Mouse (Mus musculus) adrenal gland, adult 8-10 months (tissue): ENCODE measurements at regions not wholly inside any gene's neighbourhood (a gene's known extent, or its start where the extent isn't known, plus 50 kb on each side); places are given as distances from the start of the nearest gene placed in this dataset.
"Not testable (repeated sequence)": the region's sequence is repeated elsewhere in the genome, so short reads cannot be mapped to it uniquely, and the experiment has no call there.

Experiments used
- DNase-seq: peaks from one replicate; pipeline ENCODE4 v3.0.0; 2022

GRCm38 (mm10) chr1:81637357-81637756 is 560.6 kb downstream of the Nyap2 start:
- DNase-seq: no peak

- no peak for DNase-seq
These were observed 576.4 kb downstream of the Nyap2 start for GRCm38 (mm10) chr1:81652990-81653717.

DNA sequence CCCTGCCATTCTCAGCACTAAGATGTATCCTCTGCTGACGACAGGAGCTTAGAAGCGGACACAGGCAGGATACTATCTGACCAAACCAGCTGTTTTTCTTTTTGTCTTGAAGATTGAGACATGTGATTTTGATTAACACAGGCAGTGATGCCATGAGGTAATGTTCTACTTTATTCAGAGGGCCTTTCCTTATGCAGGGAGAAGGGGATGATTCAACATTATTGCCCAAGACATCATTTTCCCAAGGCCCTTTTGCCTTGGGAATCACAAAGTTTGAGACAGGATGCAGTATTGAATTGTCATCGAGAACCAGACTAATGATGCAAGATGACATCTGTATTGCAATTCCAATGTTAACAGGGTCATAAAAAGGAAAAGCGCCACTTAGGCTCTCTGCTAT is 571.7 kb upstream of the Gm9747 start:
- DNase-seq: no peak

DNA sequence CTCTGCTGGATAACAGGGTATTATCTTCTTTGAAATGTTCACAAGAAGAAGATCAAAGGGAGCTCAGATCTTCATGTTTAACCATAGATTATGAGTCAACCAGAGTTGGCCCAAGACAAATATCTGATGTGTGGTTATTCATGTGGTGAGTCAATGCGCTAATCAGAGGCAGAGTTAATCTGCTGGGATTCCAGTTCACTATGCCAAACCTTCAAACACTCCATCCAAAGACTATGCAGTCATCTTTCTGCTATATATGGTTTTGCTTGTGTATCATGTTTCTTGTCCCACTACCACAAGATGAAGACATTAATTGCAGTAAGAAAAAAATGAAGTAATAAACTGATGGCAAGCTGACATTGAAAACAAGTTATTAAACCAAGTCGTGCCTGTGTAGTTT is 561.8 kb upstream of the Gm9747 start:
- no peak for DNase-seq

- no peak for DNase-seq
These were observed 561.2 kb upstream of the Gm9747 start for GRCm38 (mm10) chr1:81671725-81672124.

- peak; percentile 8 for DNase-seq
These were observed 557.2 kb upstream of the Gm9747 start for GRCm38 (mm10) chr1:81675576-81676342.

DNA sequence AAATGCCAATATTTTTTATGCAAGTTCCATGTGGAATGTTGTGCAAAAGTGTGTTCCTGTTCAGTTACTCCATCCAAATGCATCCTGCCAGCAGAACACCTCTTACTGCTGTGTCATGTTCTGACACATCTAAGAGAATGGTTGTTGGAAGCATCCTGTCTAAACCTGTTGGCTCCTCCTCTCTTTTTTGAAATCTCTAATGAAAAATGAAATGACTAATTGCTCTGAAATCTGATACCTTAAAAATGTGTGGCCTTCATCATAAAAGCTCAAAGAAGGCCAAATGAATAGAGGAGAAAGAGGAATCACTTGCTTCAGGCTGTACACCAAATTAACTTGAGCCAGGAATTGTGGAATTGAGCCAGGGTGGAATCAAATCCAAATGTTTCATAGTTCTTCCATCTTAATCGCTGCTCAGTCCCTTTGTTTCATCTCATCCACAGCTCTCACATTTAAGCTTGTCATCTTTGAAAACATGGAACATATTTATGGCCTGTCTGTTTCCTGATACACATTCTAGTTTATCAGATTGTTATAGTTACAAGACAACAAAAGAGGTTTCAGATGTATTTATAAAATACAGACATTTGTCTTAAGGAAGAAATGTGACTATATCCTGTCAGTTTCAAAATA is 555.0 kb upstream of the Gm9747 start:
- no peak for DNase-seq

- no peak for DNase-seq
These were observed 536.8 kb upstream of the Gm9747 start for GRCm38 (mm10) chr1:81696129-81696528.

DNA sequence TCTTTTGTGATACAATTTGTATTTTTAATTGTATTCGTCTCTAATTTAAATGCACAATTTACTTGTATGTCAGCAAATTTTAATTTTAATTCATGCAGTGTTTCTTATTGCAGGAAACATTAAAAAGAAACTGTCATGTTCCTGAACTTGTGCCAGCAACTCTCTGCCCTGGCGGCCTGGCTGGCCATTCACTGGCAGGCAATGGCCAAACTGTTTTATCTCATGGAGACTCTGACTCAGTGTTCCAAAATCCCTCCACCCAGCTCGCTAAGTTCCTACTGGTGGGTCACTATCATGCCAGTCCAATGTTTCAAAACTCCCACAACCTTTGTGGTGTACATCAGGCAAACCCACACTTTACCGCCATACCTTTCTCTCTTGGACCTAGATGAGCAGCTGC is 523.7 kb upstream of the Gm9747 start:
- DNase-seq: no peak

DNA sequence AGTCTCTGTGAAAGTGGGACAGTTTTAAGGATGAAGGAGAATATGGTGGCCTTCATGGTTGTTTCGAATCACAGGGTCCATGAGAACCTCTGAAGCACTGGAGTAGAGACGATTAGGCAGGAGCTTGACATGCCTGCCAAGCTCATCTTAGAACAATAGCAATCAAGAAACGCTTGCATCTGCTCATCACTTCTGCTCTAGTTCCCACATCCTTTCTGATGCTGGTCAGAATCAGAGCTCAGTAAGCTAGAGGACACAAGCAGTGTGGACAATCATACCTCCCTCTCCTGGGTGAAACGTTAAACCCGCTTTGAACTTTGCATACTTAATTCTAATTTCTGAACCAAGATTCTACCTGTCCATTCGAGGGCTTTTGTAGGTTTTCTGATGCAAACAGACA is 515.8 kb upstream of the Gm9747 start:
- DNase-seq: no peak

GRCm38 (mm10) chr1:81718233-81718632 is 514.7 kb upstream of the Gm9747 start:
- DNase-seq: no peak

GRCm38 (mm10) chr1:81724859-81725258 is 508.1 kb upstream of the Gm9747 start:
- DNase-seq: no peak

DNA sequence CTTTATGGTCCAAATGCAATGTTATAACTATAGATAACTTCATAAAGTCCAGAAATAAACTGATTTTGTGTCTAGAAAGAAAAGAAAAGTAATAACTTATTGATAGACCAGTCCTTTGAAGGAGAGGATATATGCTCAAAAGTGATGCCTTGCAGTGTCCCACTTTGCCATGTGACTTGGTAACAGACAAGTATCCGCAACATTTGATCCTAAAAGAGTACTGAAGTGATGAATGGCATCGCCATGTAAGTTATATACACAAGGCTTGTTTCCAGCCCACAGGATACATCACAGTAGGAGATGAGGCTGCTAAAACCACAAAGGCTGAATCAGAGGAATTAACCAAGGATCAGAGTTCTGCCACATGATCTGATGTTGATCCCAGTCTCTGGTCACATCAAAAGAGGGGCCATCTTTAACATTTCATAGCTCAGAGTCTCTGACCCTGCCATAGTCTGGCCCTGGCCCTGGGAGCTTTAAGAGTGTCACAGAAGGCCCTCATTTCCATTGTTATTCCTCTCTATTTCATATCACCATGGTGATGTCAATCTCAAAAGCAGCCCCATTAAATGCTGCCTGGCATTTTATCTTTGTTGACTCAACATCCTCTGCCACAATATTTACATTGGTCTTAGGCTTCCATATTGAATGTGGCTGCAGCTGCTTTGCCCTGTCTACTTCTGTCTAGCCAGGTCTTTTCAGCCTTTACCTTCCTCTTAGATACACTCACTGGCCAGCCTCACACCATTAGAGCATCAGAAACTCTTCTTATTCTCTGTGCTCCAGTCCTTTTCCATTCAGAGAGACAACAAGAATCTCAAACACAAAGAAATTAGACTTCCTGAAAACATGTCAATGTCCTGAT is 506.4 kb upstream of the Gm9747 start:
- DNase-seq: no peak

DNA sequence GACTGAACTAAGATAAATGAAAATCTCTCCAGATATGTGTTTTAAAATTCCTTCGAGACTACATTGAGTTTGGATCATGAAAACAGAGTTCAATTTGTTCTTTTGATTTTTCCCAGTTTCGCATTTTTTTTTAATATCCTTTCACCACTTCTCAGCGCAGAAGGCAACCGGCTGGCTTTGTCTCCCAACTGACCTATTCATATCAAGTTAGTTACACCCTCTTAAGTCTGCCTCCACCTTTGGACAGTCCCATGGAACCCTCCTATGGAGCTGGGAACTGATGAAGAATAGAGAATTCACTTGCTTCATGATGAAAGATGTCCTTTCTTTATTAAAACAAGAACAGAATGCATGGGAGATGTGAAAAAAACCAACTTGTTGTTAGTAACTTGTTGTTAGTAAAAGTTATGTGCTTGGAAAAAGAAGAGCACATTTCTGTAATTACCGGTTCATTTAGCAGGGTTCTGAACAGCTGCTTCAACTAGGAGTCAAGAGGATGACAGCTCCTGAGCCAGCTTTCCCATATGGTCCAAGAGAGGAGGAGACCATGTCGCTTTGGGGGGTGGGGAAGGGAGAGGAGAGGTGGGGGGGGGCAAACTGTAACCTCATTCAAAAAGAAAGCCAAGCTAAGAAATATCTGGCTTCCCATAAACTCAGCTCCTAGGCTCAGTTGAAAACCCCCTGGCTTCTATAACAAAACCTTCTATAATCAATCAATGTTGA is 495.6 kb upstream of the Gm9747 start:
- DNase-seq: no peak

- no peak for DNase-seq
These were observed 494.5 kb upstream of the Gm9747 start for GRCm38 (mm10) chr1:81738384-81738783.

DNA sequence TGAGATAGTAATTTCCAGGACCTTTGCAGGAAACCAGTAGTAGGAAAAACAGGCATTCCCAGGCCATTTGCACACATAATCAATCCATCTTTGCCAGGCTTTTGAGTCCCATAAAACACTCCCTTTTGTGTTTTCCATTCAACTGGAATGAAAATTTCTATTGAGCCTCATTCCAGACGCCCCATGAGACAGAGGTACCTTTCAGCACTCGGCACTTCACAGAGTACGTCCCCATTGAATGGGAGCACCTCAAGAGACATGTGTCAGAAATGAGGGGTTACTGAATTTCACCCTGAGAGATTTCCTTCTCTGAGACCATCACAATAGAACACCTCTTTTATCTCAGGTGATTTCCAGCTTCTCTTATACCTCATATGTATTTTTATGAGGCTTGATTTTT is 493.5 kb upstream of the Gm9747 start:
- DNase-seq: no peak

DNA sequence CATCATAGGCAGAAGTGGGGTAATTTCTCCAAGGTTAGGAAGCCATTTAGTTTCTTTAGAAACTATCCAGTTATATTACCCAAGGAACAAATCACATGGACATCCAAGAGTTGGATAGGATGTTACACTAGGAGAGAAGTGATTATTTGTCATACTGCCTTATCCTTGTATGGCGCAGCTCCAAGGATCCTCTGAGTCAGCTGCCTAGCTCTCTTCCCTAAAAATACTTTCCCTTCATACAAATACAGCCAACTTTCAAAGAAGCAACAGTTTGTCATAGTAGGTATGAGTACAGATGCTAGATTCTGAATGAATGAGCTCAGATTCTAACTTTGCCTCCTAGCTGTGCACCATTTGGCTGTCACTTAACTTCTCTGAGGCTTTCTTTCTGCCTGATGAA is 492.9 kb upstream of the Gm9747 start:
- peak; percentile 21 for DNase-seq

GRCm38 (mm10) chr1:81741882-81742281 is 491.0 kb upstream of the Gm9747 start:
- not testable (repeated sequence) for DNase-seq

DNA sequence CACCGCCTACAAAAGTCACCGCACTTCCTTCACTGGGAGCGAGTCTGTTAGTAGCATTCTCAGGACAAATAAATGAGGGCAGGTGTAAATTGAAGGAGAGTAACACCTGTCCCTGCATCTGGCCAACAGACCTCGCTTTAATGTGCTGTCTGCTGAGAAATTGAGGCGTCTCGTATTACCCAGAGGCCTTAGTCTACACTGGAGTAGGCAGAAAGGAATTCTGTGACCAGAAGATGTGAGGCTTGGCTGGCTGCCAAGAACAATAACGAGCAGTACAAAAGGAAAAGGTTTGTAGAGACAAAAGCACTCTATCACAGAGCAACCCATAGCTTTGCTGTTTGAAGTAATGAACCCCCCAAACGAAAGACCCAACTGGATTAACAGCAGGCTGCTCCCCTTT is 488.4 kb upstream of the Gm9747 start:
- peak; percentile 7 for DNase-seq

DNA sequence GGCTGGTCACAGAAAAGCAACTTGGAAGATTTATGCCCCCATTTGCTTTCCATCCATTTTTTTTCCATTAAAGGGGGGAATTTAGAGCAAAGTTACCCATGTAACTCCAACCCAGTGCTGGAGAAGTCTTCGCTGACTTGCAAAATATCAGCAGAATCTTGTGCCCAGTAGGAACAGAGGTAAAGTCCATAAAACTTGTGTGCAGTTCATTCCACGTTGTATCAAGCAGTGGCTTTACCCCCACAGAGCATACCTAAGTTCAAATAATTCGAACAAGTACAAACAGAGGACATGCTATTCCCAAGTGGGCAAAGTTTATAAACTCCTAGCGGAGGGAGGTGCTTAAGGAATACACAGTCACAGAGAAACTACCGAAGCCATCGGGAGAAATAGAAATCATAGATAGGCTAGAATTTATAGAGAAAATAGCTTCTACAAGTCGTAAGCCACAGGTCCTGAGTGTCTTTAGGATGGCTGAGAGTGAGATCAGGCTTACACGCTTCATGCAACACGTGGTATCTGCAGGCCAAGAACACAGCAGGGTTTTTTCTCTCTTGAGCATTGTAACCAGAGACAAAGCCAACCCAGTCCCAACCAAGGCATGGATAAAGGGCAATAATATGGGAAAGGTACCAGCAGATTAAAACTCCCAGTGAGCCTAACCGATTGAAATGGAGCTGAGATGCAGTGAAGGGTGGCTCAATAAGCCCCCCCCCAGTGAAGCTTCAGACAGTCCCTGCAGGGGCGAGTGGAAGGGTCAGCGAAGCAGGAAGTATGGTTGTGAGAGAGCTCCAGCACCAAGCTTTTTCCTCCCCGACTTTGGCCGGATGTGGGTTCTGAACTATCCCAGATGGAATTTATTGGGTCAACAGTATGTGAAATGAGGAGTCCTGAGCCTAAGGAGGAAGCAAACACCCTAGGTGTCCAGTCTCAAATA is 487.6 kb upstream of the Gm9747 start:
- DNase-seq: no peak

- no peak for DNase-seq
These were observed 486.9 kb upstream of the Gm9747 start for GRCm38 (mm10) chr1:81746013-81746412.
